Mouse (Mus musculus) mesoderm, embryonic 11.5 days (tissue): ENCODE results near the gene Tpra1.

Experiments
- DNase-seq: peaks from one replicate; pipeline ENCODE4 v3.0.0-alpha.2; 2012; ENCODE audit warnings: low read depth, low spot score

Tpra1 gene

DNA sequence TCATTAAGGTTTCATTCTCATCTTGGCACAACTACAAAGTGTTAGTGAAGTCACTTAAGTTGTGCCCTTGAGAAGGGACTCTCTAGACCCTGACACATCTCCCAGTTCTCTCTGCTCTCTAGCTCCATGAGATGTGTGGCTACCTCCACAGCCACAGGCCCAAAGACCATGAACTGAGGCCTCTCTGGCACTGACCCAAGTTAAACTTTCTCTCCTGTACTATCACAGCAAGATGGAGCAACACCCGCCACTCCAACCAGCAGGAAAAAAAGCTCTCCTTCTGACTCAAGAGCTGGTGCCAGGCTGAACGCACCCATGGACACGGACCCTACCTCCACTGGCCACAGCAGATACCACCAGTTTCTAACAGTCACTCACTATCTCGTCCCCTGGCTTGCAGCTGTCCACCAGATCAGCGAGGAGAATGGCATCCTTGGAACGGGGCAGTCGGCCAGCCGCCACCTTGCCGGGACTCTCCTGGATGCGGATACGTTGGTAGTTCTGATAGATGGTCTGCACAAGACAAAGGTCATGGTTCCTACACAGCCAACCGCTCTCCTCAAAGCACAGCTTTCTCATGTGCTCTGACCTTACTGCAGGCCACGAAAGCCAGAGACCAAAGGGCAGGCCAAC is 12.5 kb upstream of the Tpra1 start:
- DNase-seq = no peak

DNA sequence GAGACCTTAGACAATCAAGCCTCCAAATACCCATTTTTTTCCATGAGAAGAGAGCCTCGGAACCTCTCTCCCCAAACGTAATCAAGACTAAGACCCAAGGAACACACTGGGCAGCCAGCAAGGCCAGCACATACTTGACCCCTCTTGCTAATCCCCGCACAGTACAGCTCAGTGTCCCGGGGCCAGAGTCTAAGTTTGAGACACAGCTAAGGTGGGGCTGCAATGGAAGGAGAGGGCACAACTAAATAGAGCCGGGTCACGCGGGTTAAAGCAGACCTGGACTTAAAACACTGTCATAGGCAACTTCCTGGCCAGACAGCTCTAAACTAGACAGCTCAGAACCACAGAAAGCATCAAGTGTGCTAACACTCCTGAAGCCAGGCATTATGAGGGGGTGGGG is 11.2 kb upstream of the Tpra1 start:
- no peak for DNase-seq

DNA sequence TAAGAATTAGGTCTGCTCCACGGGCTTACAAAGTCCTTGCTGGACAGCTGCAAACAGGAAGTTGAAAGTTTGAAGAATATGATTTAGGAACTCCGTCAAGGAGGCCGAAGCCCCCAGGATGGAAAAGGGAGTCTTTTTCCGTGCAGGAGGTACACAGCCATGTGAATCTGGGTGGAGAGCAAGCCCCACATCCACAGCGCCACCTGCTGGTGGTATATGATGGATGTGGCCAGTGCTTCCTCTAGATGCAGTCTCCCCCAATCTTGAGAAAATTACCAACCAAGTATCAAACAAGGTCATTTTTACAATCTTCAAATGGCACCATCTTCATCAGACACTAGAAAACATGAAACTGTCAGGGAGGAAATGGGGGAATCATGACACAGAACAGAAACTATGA is 8.5 kb upstream of the Tpra1 start:
- DNase-seq = peak; percentile 75

DNA sequence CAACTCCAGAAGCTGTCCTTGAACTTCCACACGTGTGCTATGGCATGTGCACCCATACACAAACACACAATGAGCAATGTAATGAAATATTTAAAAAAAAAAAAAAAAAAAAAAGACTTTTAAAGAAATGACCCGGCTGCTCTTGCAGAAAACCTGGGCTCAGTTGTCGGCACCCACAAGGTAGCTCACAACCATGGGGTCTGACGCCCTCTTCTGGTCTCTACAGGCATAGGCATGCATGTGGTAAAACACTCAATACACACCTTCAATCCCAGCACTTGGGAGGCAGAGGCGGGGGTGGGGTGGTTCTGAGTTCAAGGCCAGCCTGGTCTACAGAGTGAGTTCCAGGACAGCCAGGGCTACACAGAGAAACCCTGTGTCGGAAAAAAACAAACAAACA is 6.1 kb upstream of the Tpra1 start:
- DNase-seq = no peak

DNA sequence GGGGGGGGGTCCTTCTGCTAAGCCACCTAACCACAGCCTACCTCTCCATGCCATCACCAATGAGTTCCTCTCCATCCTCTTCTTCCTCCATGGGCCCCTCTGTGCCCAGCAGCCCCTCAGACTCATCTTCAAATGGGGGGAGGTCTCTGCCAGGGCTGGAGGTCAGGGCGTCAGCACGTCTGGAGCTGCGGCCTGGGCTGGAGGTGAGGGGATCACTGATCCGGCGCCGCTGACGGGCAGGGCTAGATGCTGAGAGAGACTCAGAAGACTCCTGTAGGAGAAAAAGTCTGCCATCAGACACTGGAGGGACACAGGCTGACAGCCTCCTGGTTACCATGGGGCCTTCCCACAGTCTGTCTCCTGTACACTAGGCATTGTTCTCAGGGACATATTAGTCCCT is 4.8 kb upstream of the Tpra1 start:
- no peak for DNase-seq

DNA sequence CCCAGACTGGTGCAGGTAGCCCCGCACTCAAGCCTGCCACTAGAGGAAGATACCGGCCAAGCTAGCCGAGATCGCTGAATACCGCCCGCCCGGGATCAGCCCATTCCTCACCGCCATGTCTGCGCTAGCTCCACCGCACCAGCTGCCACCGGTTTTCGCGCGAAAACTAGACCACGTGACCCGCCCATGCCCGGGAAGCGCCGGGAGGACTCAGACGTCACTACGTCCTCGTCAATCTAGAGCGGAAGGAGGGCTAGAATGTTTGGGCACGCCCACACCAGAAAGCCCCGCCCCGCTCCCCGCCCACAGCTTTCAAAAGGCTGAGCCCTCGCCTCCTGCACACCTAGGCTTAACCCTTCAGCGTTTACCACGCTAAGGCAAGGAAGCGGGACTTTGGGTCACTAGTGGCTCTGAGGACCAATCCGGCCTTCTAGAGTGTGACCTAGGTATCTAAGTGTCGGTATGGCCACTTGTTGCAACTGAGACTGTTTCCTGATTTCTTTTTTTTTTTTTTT is 3.5 kb upstream of the Tpra1 start, which contains the start of gene Mcm2:
TSS of gene Mcm2 (minus strand) at position 247 of the 515 bp plus-strand sequence.
- DNase-seq = peak; percentile 97

DNA sequence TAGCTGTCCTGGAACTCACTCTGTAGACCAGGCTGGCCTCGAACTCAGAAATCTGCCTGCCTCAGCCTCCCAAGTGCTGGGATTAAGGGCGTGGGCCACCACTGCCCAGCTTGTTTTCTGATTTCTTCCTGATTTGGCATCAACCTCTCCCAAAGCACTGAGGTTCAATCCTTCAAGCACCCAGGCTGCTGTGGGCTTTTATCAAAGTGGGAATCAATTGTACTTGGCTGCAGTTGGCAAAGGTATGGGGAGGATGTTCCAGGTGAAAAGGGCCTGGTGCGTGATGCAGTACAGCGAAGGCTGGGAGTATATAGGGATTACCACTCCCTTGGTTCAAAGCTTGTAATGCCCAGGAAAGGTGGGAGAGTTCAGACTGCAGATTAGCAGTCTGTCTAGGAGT is 3.0 kb upstream of the Tpra1 start:
- no peak for DNase-seq

DNA sequence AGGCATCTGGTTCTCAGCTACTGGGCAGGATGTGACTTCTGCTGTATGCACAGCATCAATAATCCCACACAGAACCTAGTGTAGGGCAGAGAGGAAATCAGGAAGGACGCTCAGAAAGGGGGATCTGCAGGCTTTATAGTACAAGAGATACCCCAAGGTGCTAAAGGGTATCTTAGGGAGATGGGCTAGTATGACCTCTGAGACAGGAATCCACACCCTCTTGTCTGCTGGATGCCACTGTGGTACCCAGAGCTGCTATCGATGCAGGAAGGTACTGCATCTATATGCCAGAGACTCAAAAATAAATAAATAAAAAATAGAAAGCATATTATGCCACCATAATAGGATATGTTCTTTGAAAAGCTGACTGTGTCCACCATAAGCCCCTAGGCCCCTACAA is 2.4 kb upstream of the Tpra1 start:
- no peak for DNase-seq

DNA sequence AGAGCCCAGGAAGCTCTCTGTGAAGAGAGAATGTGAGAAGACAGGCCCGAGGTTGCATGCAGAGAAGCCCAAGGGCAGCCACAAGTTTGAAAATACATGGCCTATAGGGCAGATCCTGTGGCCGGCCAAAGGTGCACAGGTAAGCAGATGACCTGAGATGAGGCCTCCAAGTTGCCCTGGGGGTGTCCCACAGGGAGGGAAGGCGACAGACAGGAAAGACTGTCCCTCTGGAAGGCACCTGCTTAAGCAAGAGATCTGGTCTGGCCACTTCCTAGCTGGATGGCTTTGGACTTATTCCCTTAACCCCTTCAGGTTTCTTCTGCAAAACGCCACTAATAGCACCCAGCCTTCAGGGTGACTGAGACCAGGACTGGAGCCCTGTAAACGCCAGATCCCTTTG is 580 bp upstream of the Tpra1 start:
- DNase-seq = no peak

DNA sequence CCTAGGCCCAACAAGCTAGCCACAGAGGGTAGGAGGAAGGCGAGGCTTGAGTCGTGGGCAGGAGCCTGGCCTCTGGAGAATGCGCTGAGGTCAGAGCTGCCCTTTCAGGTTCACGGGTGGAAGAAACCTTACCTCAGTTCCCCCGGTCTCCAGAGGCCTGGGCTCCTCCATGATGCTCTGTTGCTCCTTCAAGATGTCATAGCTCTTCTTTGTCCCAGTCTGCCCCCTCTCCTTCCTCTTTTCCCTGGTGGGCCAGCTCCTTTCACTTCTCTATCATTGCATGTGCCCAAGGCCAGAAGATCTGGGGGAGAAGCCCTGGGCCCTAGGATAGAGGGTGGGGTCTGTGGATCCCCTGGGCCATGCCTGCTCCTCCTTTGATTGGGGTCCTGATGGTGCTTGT is 1.7 kb downstream of the Tpra1 start:
- no peak for DNase-seq

DNA sequence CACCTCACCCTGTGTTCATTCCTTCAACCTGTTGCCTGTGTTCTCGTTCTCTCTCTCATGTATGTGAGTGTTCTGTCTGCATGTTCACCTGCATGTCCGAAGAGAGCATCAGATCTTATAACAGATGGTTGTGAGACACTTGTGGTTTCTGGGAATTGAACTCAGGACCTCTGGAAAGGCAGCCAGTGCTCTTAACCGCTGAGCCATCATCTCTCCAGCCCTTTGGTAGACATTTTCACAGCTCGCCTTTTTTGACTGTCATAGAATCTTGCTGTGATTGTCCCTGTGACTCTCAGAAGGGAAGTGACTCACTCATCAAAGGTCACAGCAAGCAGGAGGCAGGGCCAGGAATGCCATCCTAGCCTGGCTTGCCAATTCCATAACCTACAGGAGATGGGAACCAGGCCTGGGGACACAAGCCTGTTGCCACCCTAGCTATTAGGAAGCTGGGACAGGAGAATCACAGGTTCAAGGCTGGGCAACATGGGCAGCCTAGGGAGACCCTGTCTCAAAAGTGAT is 2.5 kb downstream of the Tpra1 start:
- no peak for DNase-seq

DNA sequence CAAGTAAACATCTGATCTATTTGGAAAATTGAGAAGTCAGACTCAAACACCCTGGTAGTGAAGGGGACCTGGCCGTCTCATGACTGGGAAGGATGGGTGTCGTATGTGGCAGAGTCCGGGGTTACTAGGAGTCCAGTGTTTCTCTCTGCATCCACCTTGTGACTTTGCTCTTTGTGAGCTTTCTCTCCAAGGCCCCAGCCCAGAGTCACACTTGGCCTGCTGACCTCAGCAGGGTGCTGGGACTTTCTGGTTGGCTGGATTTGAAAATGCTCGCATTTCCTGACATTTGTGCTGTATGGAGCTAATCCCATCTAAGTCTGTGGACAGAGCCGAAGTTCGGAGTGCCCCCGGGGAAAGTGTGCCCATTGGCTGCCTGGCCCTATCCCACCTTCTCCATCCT is 3.0 kb downstream of the Tpra1 start:
- no peak for DNase-seq

DNA sequence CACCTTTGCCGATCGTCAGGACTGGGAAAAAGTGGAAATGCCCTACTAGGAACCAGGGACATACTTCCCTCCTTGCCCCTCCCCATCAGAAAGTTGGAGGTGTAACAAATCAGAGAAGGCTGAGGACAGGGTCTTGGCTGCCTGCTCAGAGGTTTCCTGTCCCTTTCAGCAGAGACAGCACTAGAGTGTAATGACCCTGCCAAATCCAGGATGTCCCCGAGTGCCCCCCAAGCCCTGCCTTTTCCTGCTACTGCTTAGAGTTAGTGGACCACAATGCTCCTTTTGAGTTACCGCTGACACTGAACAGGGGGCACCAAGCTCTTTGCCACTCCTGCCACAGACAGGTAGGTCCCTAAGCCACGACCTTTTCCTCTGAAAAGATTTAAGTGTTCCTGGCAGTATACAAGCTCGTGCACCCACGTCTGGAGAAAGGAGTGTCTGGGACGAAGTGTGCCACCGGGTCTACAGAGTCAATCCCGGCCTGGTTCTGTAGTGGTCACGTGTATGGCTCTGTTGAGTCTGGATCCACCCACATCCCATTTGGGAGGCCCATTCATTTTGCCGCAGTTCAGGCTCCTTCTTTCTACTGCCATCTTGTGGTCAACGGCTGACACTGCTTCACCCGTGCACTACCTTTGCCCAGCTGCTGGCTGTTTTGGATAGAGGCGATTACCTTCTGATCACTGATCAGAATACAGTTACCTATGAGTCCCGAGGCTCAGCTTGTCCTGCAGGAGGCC is 4.5 kb downstream of the Tpra1 start:
- DNase-seq = peak; percentile 80

DNA sequence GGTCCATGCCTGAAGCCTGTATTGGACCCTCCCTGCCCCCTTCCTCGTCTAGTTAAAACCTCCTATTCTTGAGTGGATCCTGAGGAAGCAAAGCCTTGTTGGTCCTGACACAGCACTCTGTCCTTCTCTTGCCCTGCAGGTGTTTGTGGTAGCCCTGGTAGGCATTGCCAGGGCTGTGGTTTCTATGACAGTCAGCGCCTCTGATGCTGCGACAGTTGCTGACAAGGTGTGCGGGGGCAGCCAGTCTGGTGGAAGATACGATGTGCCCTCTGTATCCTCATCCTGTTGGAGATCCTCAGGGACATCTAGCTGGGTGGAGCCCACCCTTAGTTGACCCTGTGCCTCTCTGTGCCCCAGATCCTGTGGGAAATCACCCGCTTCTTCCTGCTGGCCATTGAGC is 7.1 kb downstream of the Tpra1 start:
- no peak for DNase-seq

DNA sequence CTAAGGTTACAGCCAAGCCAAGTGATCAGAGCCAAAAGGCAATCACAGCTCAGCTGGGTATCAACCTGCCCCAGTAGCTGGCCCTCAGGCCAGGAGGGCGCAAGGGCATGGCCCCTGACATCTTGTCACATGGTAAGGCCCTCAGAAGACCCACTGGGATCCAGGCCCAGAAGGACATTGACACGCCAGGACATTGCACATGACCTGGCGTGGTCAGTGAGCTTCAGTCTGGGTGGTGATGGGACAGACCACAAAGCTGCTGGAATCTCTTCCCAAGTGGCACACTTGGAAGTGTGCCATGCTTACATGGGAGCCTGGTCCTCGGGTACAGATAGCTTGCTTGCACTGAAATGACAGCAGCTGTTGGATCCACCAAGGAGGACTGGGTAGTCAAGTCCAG is 11.0 kb downstream of the Tpra1 start:
- no peak for DNase-seq

DNA sequence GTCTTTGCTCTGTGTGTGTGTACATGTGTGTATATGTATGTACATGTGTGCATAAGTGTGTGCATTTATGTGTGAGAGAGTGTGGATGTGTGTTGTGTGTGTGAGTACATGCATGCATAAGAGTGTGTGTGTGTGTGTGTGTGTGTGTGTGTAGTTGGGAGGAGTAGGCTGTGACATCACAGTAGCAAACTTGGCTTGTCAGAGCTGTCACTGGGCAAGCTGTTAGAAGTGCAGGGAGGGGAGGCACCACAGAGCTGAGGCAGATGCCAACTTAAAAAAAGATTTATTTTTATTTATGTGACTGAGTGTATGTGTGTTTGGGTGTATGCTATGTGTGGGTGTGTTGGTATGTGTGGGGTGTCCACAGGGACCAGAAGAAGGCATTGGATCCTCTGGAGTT is 11.4 kb downstream of the Tpra1 start:
- no peak for DNase-seq

DNA sequence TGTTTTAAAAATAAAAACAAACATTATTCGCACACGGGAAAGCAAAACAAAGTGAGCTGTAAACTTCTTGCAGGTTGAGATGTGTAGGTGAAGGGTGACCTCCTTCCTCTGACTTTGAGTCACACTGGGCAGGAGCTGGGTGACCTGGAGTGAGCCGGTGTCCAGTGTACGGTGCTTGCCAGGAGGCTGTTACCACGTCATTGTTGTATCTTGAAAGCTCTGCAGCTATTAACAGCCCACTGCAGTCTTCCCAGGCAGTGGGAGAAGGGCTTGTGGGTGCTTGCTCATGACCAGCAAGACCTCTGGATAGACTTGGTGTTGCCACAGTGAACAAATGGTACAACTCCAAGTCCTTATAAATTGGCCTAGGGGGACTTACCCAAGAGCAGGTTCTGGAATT is 12.7 kb downstream of the Tpra1 start:
- no peak for DNase-seq

DNA sequence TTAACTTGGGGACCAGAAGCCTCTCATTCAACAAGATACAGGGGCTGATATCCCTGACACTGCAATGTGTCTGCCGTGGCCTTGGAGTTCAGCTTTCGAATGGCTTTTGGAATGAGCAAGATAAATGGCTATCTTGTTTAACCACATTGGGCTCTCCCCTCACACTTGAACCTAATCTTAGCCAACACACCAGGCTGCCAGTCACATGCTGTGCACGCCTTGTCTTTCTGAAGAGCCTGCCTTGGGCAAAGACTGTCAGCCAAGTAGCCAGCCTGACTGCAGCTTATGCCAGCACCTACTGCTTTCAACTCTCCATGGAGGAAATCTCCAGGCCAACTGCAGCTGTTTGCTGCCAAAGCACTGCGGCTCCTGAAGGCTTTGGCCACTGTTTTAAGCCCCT is 13.5 kb downstream of the Tpra1 start:
- DNase-seq = no peak

DNA sequence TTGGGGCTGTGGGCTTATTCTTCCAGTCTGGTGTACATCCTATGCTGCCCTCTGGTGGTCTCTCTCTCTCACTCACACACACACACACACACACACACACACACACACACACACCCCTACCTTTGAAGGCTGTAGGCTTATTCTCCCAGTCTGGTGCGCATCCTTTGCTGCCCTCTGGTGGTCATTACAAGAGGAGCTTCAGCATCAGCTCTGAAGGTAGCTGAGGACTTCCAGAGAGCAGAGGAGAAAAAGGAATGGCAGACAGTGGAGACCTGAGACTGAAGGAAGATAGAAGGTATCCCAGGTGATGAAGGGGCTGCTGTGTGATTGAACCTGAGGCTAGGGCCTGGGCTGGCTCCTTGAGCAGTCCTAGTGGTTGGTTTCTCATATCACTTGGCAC is 14.1 kb downstream of the Tpra1 start:
- DNase-seq = peak; percentile 64

DNA sequence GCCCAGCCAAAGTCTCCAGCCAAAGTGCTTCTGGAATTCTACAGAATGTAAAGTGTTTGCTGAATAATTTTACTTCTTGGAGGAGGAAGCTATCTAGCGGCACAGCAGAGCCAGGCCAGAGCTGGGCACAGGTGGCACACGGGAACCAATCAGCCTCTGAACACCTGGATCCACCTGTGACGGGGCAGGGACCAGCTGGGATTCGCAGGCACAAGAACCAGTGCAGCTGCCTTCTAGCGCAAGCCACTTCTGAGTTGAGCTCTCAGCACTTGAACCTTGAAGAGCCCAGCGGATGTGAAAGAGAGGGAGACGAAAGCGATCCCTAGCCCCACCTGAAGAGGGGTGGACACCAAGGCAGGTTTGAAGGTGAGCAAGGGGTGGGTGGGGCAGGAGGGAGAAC is 16.8 kb downstream of the Tpra1 start:
- no peak for DNase-seq

DNA sequence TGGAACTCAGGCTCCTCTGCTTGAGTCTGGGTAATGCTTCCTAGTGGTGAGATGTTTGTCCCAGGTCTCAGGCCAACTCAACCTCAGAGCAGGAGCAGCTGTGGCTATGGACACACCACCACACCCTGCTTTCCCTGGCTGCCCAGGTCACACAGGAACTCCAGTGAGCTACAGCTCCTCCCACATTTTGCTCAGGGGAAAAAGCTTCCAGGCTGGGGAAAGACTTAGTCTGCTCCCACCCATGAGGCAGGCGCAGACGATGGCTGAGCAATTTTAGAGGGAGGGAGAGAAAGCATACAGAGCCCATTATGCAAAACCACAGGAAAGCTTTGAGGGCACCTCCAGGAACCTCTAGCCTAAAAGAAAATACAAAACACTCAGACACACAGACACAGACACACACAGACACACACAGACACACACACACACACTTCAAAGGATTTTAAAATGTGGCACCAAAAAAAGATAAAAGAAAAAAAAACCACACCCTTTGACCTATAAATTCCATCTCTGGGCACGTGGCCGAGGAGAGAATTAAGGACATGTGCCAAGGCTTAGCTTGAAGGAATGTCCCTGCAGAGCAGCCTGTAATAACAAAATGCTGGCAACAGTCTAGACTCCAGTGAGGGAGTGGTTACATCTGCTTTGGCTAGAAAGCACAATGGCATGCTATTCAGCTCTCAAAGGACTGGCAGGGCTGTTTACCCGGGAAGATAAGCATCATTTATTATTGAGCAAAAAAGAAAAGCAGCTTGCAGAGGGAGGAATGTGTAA is 22.6 kb downstream of the Tpra1 start:
- DNase-seq = peak; percentile 73

DNA sequence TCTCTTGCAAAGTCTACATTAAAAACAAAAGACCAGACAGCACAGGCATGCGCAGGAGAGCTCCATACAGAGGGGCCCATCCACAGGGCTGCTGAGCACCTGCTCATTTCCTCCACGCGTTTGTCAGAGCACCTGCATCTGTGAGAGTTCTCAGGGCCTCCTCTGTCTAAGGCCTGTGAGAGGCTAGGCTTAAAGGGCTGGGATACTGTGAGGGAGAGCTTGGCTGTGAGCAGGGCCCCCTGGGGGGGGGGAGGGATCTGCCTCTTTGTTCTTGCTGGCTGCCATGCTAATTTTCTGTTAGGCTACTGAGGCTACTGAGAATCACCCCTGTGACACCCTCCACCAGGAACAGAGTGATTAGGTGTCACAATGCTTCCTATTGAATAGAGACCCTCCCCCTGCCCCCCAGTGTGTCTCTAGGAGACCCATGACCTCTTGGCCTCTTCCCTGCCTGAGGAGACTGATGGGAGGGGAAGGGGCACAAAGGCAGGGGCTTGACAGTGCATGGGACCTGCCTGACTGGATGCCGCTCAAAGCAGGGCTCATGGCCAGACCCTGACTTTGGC is 23.7 kb downstream of the Tpra1 start:
- DNase-seq = peak; percentile 77
